Mouse (Mus musculus) spleen, postnatal 10 days (tissue): Measurements from ENCODE around the gene Gm20909.
"Not testable (repeated sequence)": the region's sequence is repeated elsewhere in the genome, so short reads cannot be mapped to it uniquely, and the experiment has no call there.

ENCODE experiments used
- DNase-seq, 2 experiments: peaks; one replicate each; pipeline ENCODE4 v3.0.0; 2021 to 2022; ENCODE audit warnings: low spot score in 2 of 2

Gm20909 gene

DNA sequence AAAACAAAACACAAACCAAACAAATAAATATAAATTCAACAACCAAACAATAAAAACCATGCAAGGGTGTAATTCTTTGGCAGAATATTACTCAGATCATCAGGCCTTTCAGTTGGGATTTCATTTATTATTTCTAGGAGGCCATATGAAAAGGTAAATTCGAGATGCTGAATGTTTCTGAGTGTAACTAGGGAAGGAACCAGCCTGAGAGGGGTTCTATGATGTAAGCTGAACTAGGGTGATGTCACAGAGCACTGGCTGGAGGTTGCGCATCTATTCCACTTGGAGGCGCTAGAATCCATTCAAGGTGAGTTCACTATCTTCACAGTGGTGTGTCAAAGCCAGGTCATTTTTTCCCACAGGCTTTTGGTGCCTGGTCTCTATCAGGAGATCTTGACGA lies at the start of gene Gm20909:
Gene Gm20909, plus strand, starts transcription at position 301 of the 400 bp plus-strand sequence.
- DNase-seq, result not testable (repeated sequence)
